Mouse (Mus musculus): ENCODE measurements at regions not wholly inside any gene's neighbourhood (a gene's known extent, or its start where the extent isn't known, plus 50 kb on each side); places are given as distances from the start of the nearest gene placed in this dataset.

GRCm38 (mm10) chr5:91751168-91751567 is 211.7 kb downstream of the Rchy1 start:
- DNase-seq (ENCODE audit: low read depth): no peak

DNA sequence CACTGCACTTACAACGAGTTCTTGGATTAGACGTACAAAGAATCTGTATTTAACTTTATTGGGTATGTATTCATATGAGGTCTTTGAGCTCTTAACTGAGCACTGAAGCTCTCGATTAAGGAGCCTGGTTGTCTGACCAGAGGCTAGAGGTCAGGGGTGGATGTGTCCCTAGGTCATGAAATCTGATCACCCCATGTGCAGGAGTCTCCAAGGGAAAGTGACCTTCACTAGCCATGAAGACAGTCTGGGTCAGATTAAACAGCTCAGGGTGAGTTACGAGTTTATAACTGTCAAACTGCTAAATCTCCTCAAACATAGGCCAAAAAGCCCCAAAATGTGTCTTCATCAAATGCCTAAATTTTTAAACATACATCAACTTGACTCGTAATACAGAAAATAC is 216.8 kb downstream of the Rchy1 start:
- DNase-seq (ENCODE audit: low read depth): no peak

DNA sequence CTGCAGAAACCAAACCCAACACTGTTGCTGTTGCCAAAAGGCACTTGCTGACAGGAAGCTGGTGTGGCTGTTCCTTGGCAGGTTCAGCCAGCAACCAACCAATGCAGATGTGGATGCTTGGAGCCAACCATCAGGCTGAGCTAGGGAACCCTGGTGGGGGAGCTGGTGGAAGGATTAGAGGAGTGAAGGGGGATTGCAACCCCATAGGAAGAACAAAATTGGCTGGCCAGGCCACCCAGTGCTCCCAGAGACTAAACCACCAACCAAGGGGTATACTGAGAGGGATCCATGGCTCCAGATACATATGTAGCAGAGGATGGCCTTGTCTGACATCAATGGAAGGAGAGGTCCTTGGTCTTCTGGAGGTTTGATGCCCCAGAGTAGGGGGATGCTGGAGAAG is 218.5 kb downstream of the Rchy1 start:
- DNase-seq (ENCODE audit: low read depth): no peak

DNA sequence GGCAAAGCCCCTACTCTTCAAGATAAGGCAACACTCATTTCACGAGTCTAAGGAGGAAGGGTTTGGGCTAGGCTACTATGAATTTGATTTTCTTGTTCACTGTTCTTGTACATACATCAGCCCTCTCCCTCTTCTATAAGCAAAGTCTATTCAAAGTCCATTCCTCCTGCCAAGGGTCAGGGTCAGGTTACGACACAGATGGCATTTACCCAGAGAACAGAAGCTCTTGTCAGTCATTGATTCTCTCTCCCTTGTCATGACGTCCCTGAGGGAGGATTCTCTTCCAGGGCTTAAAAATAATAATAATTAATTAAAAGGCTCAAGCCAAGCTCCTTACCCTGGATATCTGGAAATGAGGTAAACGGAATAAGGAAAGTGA is 222.7 kb downstream of the Rchy1 start:
- DNase-seq (ENCODE audit: low read depth): no peak

DNA sequence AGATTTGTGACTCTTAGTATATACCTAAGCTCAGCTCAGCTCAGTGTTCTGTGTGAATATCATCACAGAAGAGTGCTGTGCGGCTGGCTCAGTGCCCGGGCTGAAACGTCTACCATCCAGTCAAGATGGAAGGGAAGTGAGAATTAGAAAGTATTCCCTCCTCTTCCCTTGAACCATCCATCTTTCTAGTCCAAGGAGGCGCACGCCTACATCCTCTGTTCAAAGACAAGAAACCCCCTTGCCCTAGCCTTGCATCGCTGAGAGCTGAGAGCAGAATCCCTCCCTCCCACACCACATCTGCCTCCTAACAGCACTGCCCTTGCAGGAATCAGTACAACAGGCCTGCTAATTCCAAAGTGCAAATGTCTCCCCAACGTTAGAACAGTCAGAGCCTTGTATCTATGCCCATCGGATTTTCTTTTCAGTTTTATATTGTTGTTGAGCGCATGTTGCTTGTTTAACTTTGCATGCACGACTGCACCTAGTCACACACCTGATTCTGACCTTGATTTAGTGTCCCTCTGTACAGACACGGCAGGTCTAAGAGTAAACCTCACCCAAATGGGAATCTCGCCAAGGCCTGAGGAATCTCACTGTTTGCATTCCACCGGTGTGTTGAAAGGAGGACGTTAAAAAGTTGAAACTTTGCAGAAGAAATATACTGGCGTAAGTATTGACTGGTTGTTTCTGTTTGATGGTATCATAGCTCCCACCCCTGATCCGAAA is 222.2 kb downstream of the Parm1 start:
- no peak for DNase-seq (ENCODE audit: low read depth)

- DNase-seq (ENCODE audit: low read depth): no peak
Measured at GRCm38 (mm10) chr5:91732002-91732401, 214.6 kb downstream of the Parm1 start.

GRCm38 (mm10) chr5:91731155-91731554 is 213.7 kb downstream of the Parm1 start:
- no peak for DNase-seq (ENCODE audit: low read depth)

DNA sequence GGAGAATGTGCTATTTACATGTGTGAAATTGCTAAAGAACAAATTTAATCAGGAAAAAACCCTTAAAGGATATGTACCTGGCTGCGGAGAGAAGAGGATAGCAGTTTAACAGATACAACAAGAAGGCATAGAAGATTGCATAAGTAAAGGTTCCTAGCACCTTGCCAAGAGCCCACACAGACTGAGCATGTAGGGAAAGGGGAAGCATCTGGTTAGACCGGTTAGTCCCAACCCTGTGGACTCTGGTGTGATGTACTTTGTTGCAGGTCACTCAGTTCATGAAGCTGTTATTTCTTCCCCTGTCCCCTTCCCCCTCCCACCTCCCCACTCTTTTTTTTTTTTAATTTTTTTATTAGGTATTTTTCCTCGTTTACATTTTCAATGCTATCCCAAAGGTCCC is 212.5 kb downstream of the Parm1 start:
- no peak for DNase-seq (ENCODE audit: low read depth)

GRCm38 (mm10) chr5:91729415-91729814 is 212.0 kb downstream of the Parm1 start:
- no peak for DNase-seq (ENCODE audit: low read depth)

DNA sequence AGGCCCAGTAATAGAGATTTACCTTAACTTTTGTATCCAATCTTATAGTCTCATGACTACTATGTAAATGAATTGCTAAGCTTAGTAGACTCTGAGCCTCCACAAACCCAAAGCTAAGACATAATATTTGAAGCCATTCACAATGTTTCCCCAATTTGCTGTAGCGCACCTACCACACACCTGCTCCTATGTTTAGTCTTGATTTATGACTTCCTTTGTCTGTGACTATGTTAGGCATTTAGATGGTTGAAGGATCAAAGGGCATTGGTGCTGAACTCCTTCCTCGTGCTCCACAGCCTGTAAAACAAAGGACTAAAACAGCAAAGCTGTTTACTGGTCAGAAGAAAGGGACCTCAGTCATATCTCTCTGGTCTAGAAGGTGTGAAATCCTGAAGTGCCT is 210.0 kb downstream of the Parm1 start:
- no peak for DNase-seq (ENCODE audit: low read depth)

GRCm38 (mm10) chr5:91726118-91726500 is 208.7 kb downstream of the Parm1 start:
- DNase-seq (ENCODE audit: low read depth): no peak

- DNase-seq (ENCODE audit: low read depth): peak; percentile 9
Measured at GRCm38 (mm10) chr5:91725380-91726117, 208.1 kb downstream of the Parm1 start.

DNA sequence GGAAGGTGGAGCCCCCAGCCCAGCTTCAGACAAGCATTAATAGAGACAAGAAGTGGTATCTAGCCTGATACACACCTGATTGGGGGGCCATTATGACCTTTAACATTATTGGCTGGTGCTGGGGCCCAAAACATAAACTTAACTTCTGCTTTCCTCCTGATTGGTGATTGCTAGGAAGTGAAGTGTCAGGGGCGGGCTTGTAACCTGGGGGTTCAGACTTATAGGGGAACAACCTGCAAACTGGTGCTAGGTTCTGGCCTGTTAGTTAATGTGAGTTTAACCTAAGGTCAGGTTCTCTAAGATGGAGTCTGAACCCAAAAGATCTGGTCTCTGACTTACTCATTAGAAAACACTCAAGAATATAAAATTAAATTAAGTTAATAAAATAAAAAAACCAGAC is 207.5 kb downstream of the Parm1 start:
- DNase-seq (ENCODE audit: low read depth): no peak

- DNase-seq (ENCODE audit: low read depth): no peak
Measured at GRCm38 (mm10) chr5:91723416-91723815, 206.0 kb downstream of the Parm1 start.

- DNase-seq (ENCODE audit: low read depth): no peak
Measured at GRCm38 (mm10) chr5:91722982-91723381, 205.6 kb downstream of the Parm1 start.

DNA sequence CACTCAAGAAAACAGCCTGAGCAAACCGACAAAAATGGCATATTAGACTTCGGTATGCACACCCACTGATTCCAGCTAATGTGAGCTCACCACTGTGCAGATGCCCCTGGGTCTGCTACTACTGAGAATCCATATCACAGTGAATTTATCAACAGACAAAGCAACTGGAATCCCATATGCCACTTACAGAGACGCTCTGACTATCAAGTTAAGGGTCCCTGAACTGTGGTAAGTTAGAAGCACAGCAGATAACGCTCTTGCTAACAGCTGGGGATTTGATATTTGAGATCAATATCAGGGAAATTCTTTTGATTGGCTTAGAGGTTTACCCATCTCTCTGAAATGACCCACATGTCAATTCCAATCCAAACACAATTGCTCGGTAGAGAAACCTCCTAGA is 205.0 kb downstream of the Parm1 start:
- DNase-seq (ENCODE audit: low read depth): no peak

- DNase-seq (ENCODE audit: low read depth): peak; percentile 17
Measured at GRCm38 (mm10) chr5:91721231-91722096, 204.0 kb downstream of the Parm1 start.

GRCm38 (mm10) chr5:91713020-91713419 is 195.6 kb downstream of the Parm1 start:
- DNase-seq (ENCODE audit: low read depth): no peak

- DNase-seq (ENCODE audit: low read depth): no peak
Measured at GRCm38 (mm10) chr5:91709494-91710286, 192.3 kb downstream of the Parm1 start.

DNA sequence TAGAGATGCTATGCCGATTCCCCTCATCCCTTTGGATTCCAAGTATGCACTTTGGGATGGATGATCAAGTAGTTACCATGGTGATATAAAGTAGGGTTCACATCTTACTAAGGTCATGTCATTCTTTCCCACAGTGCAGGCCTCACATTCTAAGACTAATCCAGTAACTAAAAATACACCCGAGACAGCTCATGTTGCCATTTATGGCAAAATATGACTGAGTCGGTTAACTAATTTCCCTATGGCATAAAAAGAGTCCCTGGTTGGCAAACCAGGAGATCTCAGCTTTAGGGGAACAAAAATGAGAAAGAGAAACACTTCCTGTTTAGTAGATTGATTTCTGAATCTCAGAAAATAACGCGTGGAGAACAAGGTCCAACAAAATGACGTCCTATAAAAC is 190.7 kb downstream of the Parm1 start:
- DNase-seq (ENCODE audit: low read depth): no peak

DNA sequence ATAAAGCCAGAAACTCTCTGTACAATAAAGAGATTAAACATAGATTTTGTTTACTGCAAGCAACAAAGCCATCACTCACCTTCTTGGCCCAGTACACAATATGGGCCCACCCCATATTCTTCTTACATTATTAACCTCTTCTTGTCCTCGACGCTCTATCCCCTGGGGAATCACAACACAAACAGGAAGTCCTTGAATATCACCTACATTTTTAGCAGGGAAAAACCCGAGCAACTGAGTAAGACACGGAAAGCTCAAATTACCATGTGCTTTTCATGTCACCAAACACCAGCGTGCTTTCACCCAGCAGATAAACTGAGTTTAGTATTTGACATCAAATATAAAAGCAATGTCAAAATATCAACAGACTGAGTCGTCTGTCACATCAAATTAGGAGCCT is 179.7 kb downstream of the Parm1 start:
- no peak for DNase-seq (ENCODE audit: low read depth)

DNA sequence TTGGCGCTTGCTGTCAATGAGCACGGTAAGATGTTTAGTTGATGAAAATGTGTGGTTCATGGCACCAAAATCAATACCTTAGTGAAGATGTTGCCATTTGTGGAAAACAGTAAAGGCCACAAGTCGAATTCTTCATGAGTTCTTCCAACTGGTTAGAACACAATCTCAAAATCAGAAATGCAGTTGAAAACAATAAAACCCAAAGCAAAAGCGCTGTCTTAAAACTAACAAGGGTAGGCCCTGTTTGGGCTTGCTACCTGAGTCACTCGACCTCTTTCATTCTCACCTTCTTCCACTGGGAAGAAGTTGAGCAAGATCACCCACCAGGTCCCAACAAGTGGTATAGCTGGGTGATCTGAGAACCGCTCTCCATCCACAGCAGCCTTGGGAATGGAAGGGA is 179.1 kb downstream of the Parm1 start:
- no peak for DNase-seq (ENCODE audit: low read depth)

Measured in induced T-regulatory cell, adult 2 months (primary cell).